Mouse (Mus musculus): ENCODE data around the gene Gm26602. TPM values are rescaled to one million over a fixed set of nuclear protein-coding genes. Genes with fewer than 3 reads are reported as not detected.

Gm26602 gene
- total RNA-seq (2022), result not detected

GRCm38 (mm10) chr10:79910556-79910955 lies at the start of gene Gm26602:
Gm26602 (plus strand) TSS chr10:79910856.
- no peak for DNase-seq (ENCODE audit: low spot score in 2 of 2)

GRCm38 (mm10) chr10:79861230-79862048 lies 49.2 kb upstream of the Gm26602 start:
- DNase-seq (ENCODE audit: low spot score in 2 of 2), result no peak

GRCm38 (mm10) chr10:79862049-79862788 lies 48.4 kb upstream of the Gm26602 start:
- DNase-seq (ENCODE audit: low spot score in 2 of 2), result no peak

GRCm38 (mm10) chr10:79862925-79863324 lies 47.7 kb upstream of the Gm26602 start:
- DNase-seq (ENCODE audit: low spot score in 2 of 2), result no peak

GRCm38 (mm10) chr10:79864351-79865188 lies 46.1 kb upstream of the Gm26602 start:
- DNase-seq (ENCODE audit: low spot score in 2 of 2), result no peak

GRCm38 (mm10) chr10:79865189-79865601 lies 45.5 kb upstream of the Gm26602 start:
- no peak for DNase-seq (ENCODE audit: low spot score in 2 of 2)

GRCm38 (mm10) chr10:79865801-79866295 lies 44.8 kb upstream of the Gm26602 start:
- DNase-seq (ENCODE audit: low spot score in 2 of 2), result no peak

GRCm38 (mm10) chr10:79866601-79867000 lies 44.1 kb upstream of the Gm26602 start:
- DNase-seq (ENCODE audit: low spot score in 2 of 2), result no peak

- DNase-seq (ENCODE audit: low spot score in 2 of 2), result peak in 1 of 2 experiments; percentile 21
These were observed 38.8 kb upstream of the Gm26602 start for GRCm38 (mm10) chr10:79871845-79872244.

GRCm38 (mm10) chr10:79872862-79873261 lies 37.8 kb upstream of the Gm26602 start:
- no peak for DNase-seq (ENCODE audit: low spot score in 2 of 2)

GRCm38 (mm10) chr10:79873313-79873712 lies 37.3 kb upstream of the Gm26602 start:
- no peak for DNase-seq (ENCODE audit: low spot score in 2 of 2)

GRCm38 (mm10) chr10:79873715-79874289 lies 36.9 kb upstream of the Gm26602 start:
- DNase-seq (ENCODE audit: low spot score in 2 of 2), result no peak

- DNase-seq (ENCODE audit: low spot score in 2 of 2), result peak in 1 of 2 experiments; percentile 21
These were observed 36.3 kb upstream of the Gm26602 start, which contains the start of the genes Prtn3 and Plppr3 for GRCm38 (mm10) chr10:79874290-79874862. Prtn3 (plus strand) TSS chr10:79874476. Plppr3 (minus strand) TSS chr10:79874634.

- no peak for DNase-seq (ENCODE audit: low spot score in 2 of 2)
These were observed 33.5 kb upstream of the Gm26602 start for GRCm38 (mm10) chr10:79877174-79877573.

GRCm38 (mm10) chr10:79877757-79878156 lies 32.9 kb upstream of the Gm26602 start:
- DNase-seq (ENCODE audit: low spot score in 2 of 2), result no peak

GRCm38 (mm10) chr10:79879527-79879926 lies 31.1 kb upstream of the Gm26602 start:
- DNase-seq (ENCODE audit: low spot score in 2 of 2), result no peak

GRCm38 (mm10) chr10:79880721-79881120 lies 29.9 kb upstream of the Gm26602 start:
- DNase-seq (ENCODE audit: low spot score in 2 of 2), result no peak

- no peak for DNase-seq (ENCODE audit: low spot score in 2 of 2)
These were observed 28.7 kb upstream of the Gm26602 start for GRCm38 (mm10) chr10:79881981-79882380.

GRCm38 (mm10) chr10:79883297-79884084 lies 27.2 kb upstream of the Gm26602 start:
- DNase-seq (ENCODE audit: low spot score in 2 of 2), result peak in 1 of 2 experiments; percentile 80

GRCm38 (mm10) chr10:79884446-79884845 lies 26.2 kb upstream of the Gm26602 start:
- DNase-seq (ENCODE audit: low spot score in 2 of 2), result no peak
